Comparison of ENCODE assay signal across 24 mouse cellular contexts in the genomic region with DNA sequence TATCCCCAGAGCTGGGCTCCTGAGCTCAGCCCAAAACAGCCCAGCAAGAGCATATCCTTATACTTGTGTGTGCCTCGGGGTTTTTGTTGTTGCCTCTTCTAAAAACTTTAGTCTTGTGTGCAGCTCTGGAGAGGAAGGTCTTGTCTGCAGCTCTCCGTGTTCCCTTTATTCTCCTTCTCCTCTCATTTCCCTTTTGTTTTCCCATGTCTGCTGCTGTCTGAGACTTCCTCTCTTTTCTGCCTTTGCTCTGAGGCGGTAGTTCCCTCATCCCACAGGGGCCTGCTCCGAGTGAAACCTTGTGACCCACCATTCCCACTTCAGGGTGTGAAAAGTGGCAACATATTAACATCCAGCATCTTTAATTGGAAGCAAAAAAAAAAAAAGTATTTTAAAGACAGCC. TPM values are rescaled to one million over a fixed set of nuclear protein-coding genes. Genes with fewer than 3 reads are reported as not detected.
DNase-seq lines count a peak whose midpoint lies in the region; ATAC-seq and TF ChIP-seq lines count a peak whose summit lies in the region.
"Had no signal": no experiment of that assay in that cellular context is flagged by ENCODE, and none has a peak within 500 bp of the region (broad histone marks: within the 10 kb centered on the region; RNA-seq: fewer than 3 reads in every experiment).

No protein-coding gene starts in this region.

- peak overlapping the region; percentile 66; the same call in 1 of the 2 replicates for H3K27ac ChIP-seq in forebrain, embryonic 10.5 days
- no peak overlapping the region for H3K27ac ChIP-seq in forebrain, postnatal 0 days (ENCODE audit: low read depth, low read length)
- peak overlapping the region; percentile 65; the same call in 1 of the 2 replicates for H3K27ac ChIP-seq in forebrain, embryonic 15.5 days (replicated peaks)
- no peak overlapping the region for H3K27ac ChIP-seq in forebrain, embryonic 16.5 days (ENCODE audit: low read length)
- H3K27ac ChIP-seq in stomach, postnatal 0 days (replicated peaks) = no peak overlapping the region
- H3K27ac ChIP-seq: embryonic facial prominence, embryonic 10.5 days; embryonic facial prominence, embryonic 12.5 days had no signal

- TF ChIP-seq EP300 in stomach, postnatal 0 days (optimal IDR thresholded peaks at IDR 0.05) = no peak

- H3K36me3 ChIP-seq in forebrain, embryonic 10.5 days (replicated peaks) = no peaks in the 10 kb centered on the region
- no peaks in the 10 kb centered on the region for H3K36me3 ChIP-seq in forebrain, postnatal 0 days (ENCODE audit: insufficient read depth)
- no peaks in the 10 kb centered on the region for H3K36me3 ChIP-seq in forebrain, embryonic 15.5 days
- no peaks in the 10 kb centered on the region for H3K36me3 ChIP-seq in forebrain, embryonic 16.5 days (ENCODE audit: control insufficient read depth, insufficient read depth)
- no peaks in the 10 kb centered on the region for H3K36me3 ChIP-seq in stomach, postnatal 0 days (ENCODE audit: control insufficient read depth, insufficient read depth, low read length)
- H3K36me3 ChIP-seq: embryonic facial prominence, embryonic 10.5 days; embryonic facial prominence, embryonic 12.5 days; G1E had no signal

- no peak overlapping the region for H3K4me3 ChIP-seq in forebrain, embryonic 10.5 days
- no peak overlapping the region for H3K4me3 ChIP-seq in forebrain, postnatal 0 days (ENCODE audit: low read depth, low read length)
- no peak overlapping the region for H3K4me3 ChIP-seq in forebrain, embryonic 15.5 days
- H3K4me3 ChIP-seq in forebrain, embryonic 16.5 days (replicated peaks; ENCODE audit: low read length) = no peak overlapping the region
- no peak overlapping the region for H3K4me3 ChIP-seq in stomach, postnatal 0 days (ENCODE audit: low read depth, low read length)
- H3K4me3 ChIP-seq: embryonic facial prominence, embryonic 10.5 days; embryonic facial prominence, embryonic 12.5 days had no signal

- H3K9me3 ChIP-seq in forebrain, embryonic 10.5 days = no peaks in the 10 kb centered on the region
- H3K9me3 ChIP-seq in forebrain, postnatal 0 days (ENCODE audit: low read length) = no peaks in the 10 kb centered on the region
- no peaks in the 10 kb centered on the region for H3K9me3 ChIP-seq in forebrain, embryonic 15.5 days
- no peaks in the 10 kb centered on the region for H3K9me3 ChIP-seq in forebrain, embryonic 16.5 days (ENCODE audit: control insufficient read depth, low read length)
- no peaks in the 10 kb centered on the region for H3K9me3 ChIP-seq in stomach, postnatal 0 days (ENCODE audit: control insufficient read depth, low read length)
- H3K9me3 ChIP-seq: embryonic facial prominence, embryonic 10.5 days; embryonic facial prominence, embryonic 12.5 days; G1E had no signal

- H3K4me1 ChIP-seq in forebrain, embryonic 10.5 days = peaks cover 47% of the 10 kb centered on the region
- H3K4me1 ChIP-seq in forebrain, postnatal 0 days (ENCODE audit: insufficient read depth) = peaks cover 5% of the 10 kb centered on the region
- H3K4me1 ChIP-seq in forebrain, embryonic 15.5 days = peaks cover 34% of the 10 kb centered on the region
- peaks cover 27% of the 10 kb centered on the region for H3K4me1 ChIP-seq in forebrain, embryonic 16.5 days (replicated peaks; ENCODE audit: control insufficient read depth, insufficient read depth, low read length)
- no peaks in the 10 kb centered on the region for H3K4me1 ChIP-seq in stomach, postnatal 0 days (replicated peaks; ENCODE audit: control insufficient read depth, insufficient read depth)

- H3K27me3 ChIP-seq in forebrain, embryonic 10.5 days (ENCODE audit: poor library complexity, severe bottlenecking) = peaks cover 8% of the 10 kb centered on the region
- no peaks in the 10 kb centered on the region for H3K27me3 ChIP-seq in forebrain, postnatal 0 days (ENCODE audit: insufficient read depth, low read length)
- no peaks in the 10 kb centered on the region for H3K27me3 ChIP-seq in forebrain, embryonic 15.5 days
- no peaks in the 10 kb centered on the region for H3K27me3 ChIP-seq in forebrain, embryonic 16.5 days (replicated peaks; ENCODE audit: control insufficient read depth, insufficient read depth, low read length)
- no peaks in the 10 kb centered on the region for H3K27me3 ChIP-seq in stomach, postnatal 0 days (ENCODE audit: control insufficient read depth, insufficient read depth, low read length)
- H3K27me3 ChIP-seq: CH12.LX; embryonic facial prominence, embryonic 12.5 days; Patski had no signal

- no peak overlapping the region for H3K9ac ChIP-seq in forebrain, postnatal 0 days
- no peak overlapping the region for H3K9ac ChIP-seq in forebrain, embryonic 15.5 days (replicated peaks)
- H3K9ac ChIP-seq in forebrain, embryonic 16.5 days (replicated peaks; ENCODE audit: low read depth, low read length) = no peak overlapping the region
- H3K9ac ChIP-seq in stomach, postnatal 0 days (ENCODE audit: low read length) = no peak overlapping the region
- H3K9ac ChIP-seq: embryonic facial prominence, embryonic 12.5 days had no signal

- no peak for ATAC-seq in forebrain, postnatal 0 days
- no peak for ATAC-seq in forebrain, embryonic 15.5 days (replicated peaks)
- no peak for ATAC-seq in forebrain, embryonic 16.5 days
- peak; percentile 71 for ATAC-seq in granulocyte monocyte progenitor cell, adult 5-6 weeks (replicated peaks; ENCODE audit: poor library complexity, severe bottlenecking)
- 0 out of 2 replicates have a peak, but pooled peaks have one; percentile 16 for ATAC-seq in megakaryocyte progenitor cell, adult 5-6 weeks (replicated peaks; ENCODE audit: poor library complexity)
- ATAC-seq in stomach, postnatal 0 days (ENCODE audit: low FRiP score, low TSS enrichment) = no peak
- ATAC-seq: activated CD4-positive, CD25-positive, alpha-beta regulatory T cell, adult 4 months; CD4-positive, CD25-positive, alpha-beta regulatory T cell, adult 4 months; forebrain, embryonic 14.5 days; Patski had no signal

- WGBS in forebrain, embryonic 10.5 days = 62% methylated on average over 4 of the region's 4 CpGs
- 40% methylated on average over 4 of the region's 4 CpGs for WGBS in forebrain, postnatal 0 days
- 36% methylated on average over 4 of the region's 4 CpGs for WGBS in forebrain, embryonic 15.5 days
- WGBS in forebrain, embryonic 16.5 days = 30% methylated on average over 4 of the region's 4 CpGs
- WGBS in stomach, postnatal 0 days = 74% methylated on average over 4 of the region's 4 CpGs

- no peak for DNase-seq in forebrain, embryonic 10.5 days (ENCODE audit: extremely low spot score, low spot score)
- no peak for DNase-seq in forebrain, postnatal 0 days
- DNase-seq in stomach, postnatal 0 days (ENCODE audit: low spot score) = no peak
- DNase-seq: adrenal gland, adult 8-10 months; adrenal gland, postnatal 14 days; adrenal gland, postnatal 36 days; B cell, adult 2 months; cerebellum, adult 11-12 months; cerebellum, adult 2 months; cerebellum, adult 9-10 months; cerebellum, postnatal 10 days; cerebellum, postnatal 25 days had no signal

- no peak overlapping the region for H3K4me2 ChIP-seq in forebrain, postnatal 0 days (ENCODE audit: low read depth)
- H3K4me2 ChIP-seq in forebrain, embryonic 15.5 days (replicated peaks) = no peak overlapping the region
- H3K4me2 ChIP-seq in forebrain, embryonic 16.5 days (ENCODE audit: low read length) = no peak overlapping the region
- H3K4me2 ChIP-seq in stomach, postnatal 0 days (replicated peaks; ENCODE audit: low read depth) = no peak overlapping the region
- H3K4me2 ChIP-seq: embryonic facial prominence, embryonic 12.5 days had no signal

- TF ChIP-seq CTCF in forebrain, postnatal 0 days (IDR thresholded peaks at IDR 0.05; ENCODE audit: low read depth) = no peak
- no peak for TF ChIP-seq CTCF in stomach, postnatal 0 days (IDR thresholded peaks at IDR 0.05; ENCODE audit: low read depth)

RNA-seq across cellular contexts. Expression of a gene that starts 51.5 kb away (rescaled TPM):
- 7.1 and 7.3 TPM in 2 replicates for polyA plus RNA-seq in forebrain, embryonic 10.5 days (2016; fragmentation: Nextera tagmentation; extraction: Ambion mirVana)
- 16.2 and 19.0 TPM in 2 replicates for total RNA-seq in forebrain, postnatal 0 days (2014; rRNA removed)
- 9.1 and 16.0 TPM in 2 replicates for polyA plus RNA-seq in forebrain, postnatal 0 days (2015; fragmentation: Nextera tagmentation; extraction: Ambion mirVana)
- 33.8 and 34.9 TPM in 2 replicates for polyA plus RNA-seq in forebrain, embryonic 15.5 days (2015; fragmentation: Nextera tagmentation; extraction: Ambion mirVana)
- 32.7 and 33.3 TPM in 2 replicates for polyA plus RNA-seq in forebrain, embryonic 16.5 days (2015; fragmentation: Nextera tagmentation; extraction: Ambion mirVana)
- 0.67 and 4.9 TPM in 2 replicates for total RNA-seq in granulocyte monocyte progenitor cell, adult 5-6 weeks (2014; fragmentation: Nextera tagmentation)
- total RNA-seq in granulocyte monocyte progenitor cell, adult 5-6 weeks (2017) = under 0.01 and 0.17 TPM in 2 replicates
- 3.1 and 3.8 TPM in 2 replicates for total RNA-seq in megakaryocyte progenitor cell, adult 5-6 weeks (2015)
- total RNA-seq in megakaryocyte progenitor cell, adult 5-6 weeks (2017) = 0.37 and 0.61 TPM in 2 replicates
- 1.9 TPM in 2 replicates for polyA plus RNA-seq in stomach, postnatal 0 days (2015; fragmentation: Nextera tagmentation; extraction: Ambion mirVana)
- total RNA-seq: CH12.LX had no signal
- polyA plus RNA-seq: G1E had no signal

Comparison
In these comparisons a context has a peak if more than half of its experiments do, and no peak if none do; other contexts are left out.
1. H3K27ac ChIP-seq: peak in forebrain, embryonic 10.5 days (single experiment) and forebrain, embryonic 15.5 days (single experiment); none in forebrain, postnatal 0 days (single experiment), forebrain, embryonic 16.5 days (single experiment) and stomach, postnatal 0 days (single experiment).
2. ATAC-seq: peak in granulocyte monocyte progenitor cell, adult 5-6 weeks (single experiment) and megakaryocyte progenitor cell, adult 5-6 weeks (single experiment); none in forebrain, postnatal 0 days (single experiment), forebrain, embryonic 15.5 days (single experiment), forebrain, embryonic 16.5 days (single experiment) and stomach, postnatal 0 days (single experiment).